Mouse (Mus musculus): ENCODE measurements around the gene Tns3.

Gene Tns3

GRCm38 (mm10) chr11:8513359-8514253 is 150.7 kb downstream of the Tns3 start:
- DNase-seq, result peak; percentile 77

GRCm38 (mm10) chr11:8510294-8510693 is 154.0 kb downstream of the Tns3 start:
- DNase-seq, result no peak

- no peak for DNase-seq
Observed at GRCm38 (mm10) chr11:8509614-8510013, 154.7 kb downstream of the Tns3 start.

GRCm38 (mm10) chr11:8503735-8504134 is 160.6 kb downstream of the Tns3 start:
- DNase-seq, result peak; percentile 93

DNA sequence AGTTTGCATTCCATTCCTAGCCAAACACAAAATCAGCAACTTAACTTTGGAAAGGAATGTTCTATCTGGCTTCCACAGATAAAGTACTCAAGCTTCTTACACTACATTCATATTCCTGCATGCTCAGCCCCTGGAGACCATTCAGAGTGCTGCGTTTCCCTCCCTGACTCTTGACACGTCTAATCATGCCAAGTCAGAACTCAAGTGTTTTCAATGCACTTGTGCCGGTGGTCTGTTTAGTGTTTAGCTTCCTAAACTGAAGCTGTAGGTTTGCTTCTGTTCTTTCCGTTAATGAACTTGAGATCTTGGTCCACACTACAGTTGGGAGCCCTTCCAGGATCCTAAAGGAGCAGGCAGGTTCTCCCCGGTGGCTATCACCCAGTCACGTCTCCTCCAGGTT is 163.5 kb downstream of the Tns3 start:
- peak; percentile 80 for DNase-seq

- DNase-seq, result peak; percentile 62
Observed at GRCm38 (mm10) chr11:8497136-8497535, 167.2 kb downstream of the Tns3 start.

DNA sequence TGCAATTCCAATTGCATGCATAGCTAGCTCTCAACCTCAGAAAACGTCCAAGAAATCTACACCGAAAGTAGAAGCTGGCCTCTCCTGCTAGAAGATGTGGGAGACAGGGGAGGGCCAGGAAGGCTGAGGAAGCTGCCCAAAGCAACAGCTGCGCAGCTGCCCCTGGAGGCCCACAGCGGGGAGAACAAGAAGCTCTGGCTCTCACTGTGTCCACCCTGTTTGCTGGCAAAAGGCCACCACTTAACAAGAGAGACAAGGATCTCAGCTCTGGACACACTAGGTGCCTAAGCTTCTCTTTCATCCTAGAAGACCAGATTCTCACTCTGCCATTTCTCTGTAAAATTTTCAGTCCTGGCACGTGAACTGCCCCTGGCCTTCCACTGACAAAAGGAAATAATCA is 167.6 kb downstream of the Tns3 start:
- DNase-seq, result peak; percentile 86

- DNase-seq, result no peak
Observed at GRCm38 (mm10) chr11:8495801-8496200, 168.5 kb downstream of the Tns3 start.

DNA sequence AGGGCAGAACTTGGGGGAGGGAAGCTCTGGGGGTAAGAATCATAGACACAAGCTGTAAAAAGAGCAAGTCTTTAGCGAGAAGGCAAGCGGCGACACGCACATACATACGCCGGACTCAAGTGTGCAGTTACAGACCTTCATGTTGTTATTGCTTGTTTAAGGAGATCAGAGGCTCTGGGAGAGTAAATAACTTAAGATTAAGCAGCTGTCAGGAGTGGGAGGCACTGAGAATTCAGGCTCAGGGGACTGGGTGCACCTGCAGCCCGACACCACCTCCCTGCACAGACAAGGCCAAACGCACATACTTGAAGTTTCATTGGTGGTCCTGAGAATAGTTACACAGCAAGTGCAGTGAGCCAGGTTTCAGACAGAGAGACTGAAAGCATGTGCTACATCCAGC is 169.3 kb downstream of the Tns3 start:
- no peak for DNase-seq

DNA sequence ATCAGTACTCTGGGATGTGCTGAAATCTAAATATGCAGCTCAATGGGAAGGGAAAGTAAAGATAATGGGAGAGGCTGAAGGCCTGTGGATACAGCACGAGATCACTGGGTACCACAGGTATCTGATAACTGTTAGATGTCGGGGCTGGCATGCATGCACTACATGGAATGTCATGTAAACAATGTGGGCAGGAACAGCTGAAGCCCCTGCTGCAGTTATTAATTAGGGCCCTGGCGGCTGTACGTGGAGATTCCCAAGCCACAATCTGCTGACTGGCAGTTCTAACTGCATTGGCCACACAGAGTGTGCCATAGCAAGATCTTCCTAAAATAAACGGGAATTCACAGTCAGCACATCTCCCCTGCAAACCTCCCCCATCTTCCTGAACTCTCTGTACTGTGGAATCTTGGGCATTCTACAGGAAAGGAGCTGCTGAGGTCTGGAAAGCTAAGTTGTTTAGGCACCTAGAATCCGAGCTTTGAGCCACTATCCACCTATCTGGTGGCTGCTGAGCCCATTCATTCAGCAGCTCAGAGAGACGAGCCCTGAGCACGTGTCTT is 170.3 kb downstream of the Tns3 start:
- DNase-seq, result no peak

DNA sequence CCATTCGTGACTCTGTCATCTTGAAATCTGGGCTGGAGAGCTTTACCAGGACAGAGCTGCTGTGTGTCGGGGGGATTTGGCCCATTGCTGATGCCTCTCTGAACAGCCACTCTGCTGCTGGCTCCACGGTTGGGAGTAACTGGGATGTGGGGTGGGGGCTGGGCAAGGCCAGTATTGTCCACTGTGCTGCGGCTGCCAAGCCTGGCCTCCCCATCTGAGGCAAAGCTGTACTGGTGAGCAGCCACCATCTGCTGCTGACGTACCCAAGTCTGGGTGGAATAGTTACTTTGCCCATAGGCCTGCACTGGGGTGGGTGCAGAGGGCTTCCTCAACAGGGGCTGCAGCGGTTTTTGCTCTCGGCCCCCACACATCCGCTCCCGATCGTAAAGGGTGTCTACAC is 172.0 kb downstream of the Tns3 start:
- DNase-seq, result no peak

- no peak for DNase-seq
Observed at GRCm38 (mm10) chr11:8488248-8488647, 176.1 kb downstream of the Tns3 start.

- DNase-seq, result peak; percentile 64
Observed at GRCm38 (mm10) chr11:8486552-8486951, 177.8 kb downstream of the Tns3 start.

- DNase-seq, result no peak
Observed at GRCm38 (mm10) chr11:8484538-8484937, 179.8 kb downstream of the Tns3 start.

DNA sequence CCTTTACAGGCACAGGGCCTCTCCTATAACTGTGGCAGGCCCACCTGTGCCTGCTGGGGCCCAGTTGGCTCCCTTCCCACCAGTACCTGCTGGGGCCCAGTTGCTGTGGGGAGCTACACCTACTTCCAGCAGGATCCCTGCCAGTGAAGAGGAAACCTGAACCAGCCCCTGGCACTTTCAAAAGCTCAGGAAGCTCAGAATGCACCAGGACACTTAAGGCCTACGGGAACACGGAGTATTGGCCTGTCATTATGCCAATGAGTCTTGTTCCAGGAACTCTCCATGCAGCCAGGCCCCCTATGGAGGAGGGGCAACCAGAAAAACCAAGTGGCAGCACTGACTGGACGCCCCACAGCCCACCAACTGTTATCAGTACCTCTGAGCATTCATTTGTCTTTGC is 181.6 kb downstream of the Tns3 start:
- peak; percentile 68 for DNase-seq

- DNase-seq, result no peak
Observed at GRCm38 (mm10) chr11:8481962-8482361, 182.4 kb downstream of the Tns3 start.

DNA sequence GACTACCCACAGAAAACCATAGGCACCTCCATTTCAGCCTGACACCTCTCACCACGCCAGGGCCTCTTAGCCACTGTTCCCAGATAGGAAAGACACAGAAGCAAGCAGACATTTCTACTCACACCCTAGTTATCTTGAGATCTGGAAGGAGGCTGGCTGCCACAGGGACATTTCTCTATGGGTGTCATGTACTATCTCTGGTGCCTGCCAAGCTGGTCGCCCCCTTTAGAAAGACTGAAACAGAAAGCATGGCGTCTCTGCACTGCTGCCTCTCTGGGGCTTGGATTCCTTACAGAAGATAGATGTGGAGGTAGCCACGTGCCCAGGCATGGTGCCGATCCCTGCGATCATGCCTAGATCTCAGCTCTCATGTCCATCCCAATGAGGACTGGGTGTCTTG is 182.8 kb downstream of the Tns3 start:
- no peak for DNase-seq

DNA sequence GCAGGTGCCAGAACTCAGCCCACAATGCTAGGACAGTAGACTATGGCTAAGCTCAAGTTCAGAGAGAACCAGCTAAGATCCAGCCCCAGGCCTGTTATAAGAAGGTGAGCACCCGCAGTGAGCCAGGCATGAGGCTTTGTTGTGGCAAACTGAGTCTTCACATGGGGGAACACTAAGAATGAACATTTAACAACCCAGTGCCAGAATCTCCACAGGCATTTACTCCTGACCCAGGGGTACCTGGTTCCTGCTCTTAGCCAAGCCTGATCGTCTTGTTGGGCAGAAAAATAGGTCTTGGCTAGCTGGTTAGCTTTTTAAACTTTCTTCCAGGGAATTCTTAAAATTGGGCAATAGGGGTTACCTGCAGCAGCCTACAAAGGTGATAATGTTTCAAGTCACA is 184.5 kb downstream of the Tns3 start:
- DNase-seq, result no peak

DNA sequence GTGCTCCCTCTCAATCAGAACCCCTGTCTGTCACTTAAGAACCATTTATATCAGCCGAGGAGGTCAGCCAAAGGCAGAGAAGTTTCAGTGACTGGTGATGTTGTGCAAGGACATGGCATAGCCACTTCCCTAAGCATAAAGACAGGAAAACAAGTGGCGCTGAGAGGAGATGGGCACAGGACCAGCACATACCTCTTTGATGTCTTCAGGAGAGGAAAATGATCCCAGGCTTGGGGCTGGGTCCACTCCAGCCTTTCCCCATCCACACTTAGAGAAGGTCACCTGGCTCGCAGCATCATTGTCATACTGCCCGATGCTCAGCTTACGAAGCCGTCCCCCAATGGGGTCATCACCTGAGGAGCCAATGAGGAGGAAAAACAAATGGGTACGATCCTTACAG is 185.0 kb downstream of the Tns3 start:
- DNase-seq, result no peak

DNA sequence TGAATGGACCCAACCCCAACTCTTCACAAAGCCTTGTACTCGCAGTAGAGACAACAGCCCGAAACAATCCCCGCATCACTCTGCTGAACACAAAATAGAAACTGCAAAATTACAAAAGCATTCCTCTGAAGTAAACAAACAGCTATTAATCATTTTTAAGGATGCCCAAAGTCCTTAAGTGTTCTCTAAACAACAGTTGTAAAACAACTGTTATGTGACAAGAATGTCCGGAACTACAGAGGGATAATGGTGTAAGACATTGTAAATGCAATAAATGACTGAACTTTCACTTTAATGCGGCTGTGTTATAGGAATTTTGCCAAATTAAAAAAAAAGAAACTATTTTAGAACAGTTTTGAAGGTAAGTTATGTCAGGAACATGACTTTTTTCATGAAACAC is 190.7 kb downstream of the Tns3 start:
- no peak for DNase-seq

- no peak for DNase-seq
Observed at GRCm38 (mm10) chr11:8472439-8472838, 191.9 kb downstream of the Tns3 start.

DNA sequence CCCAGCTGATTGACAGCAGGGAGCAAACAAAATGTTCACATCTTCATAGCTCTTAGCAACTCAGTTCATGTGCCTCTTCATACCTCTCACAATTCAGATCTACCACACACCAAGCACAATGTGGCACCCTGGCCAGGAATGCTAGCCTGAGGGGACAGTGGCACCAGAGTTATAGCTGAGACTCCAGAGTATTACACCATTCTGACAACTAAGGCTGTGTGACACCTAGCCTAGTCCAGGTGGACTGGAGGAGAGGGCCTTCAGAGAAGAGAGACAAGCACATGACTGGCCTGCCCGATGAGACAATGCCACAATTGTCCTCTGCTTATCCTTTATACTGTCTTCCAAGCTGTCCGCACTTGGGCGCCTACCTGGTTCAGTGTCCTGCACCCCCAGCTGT is 192.8 kb downstream of the Tns3 start:
- no peak for DNase-seq

DNA sequence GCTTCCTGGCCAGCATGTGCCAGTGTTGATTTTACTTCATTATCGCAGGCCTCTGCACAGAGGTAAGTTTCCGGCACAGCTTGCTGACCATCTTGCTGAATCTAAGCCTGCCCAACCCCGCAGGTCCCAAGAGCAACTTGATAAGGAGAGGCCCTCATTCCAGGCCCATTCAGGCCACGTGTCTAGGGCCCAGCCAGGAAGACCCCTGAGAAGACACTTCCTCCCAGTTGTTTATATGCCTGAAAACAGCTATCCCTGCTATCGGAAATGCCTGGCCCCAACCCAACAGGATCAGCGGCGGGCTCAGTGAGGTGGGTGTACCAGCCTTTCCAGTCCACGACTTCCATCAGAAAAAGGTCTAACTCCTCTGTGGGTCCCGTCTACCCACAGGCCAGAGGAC is 194.8 kb downstream of the Tns3 start:
- DNase-seq, result peak; percentile 54
